Mouse (Mus musculus) adrenal gland, adult 2 months (tissue): ENCODE measurements around the gene Crtac1. TPM values are rescaled to one million over a fixed set of nuclear protein-coding genes. Genes with fewer than 3 reads are reported as not detected.

Source experiments
- DNase-seq: peaks from one replicate; pipeline ENCODE4 v3.0.0; 2021
- microRNA-seq, 2 experiments: library from miRNA; unstranded; fragments of <30 nt; microRNA quantifications; one replicate each; pipeline ENCODE4 v1.2.0; 2021
- polyA plus RNA-seq: library from polyadenylated mRNA; depleted of rRNA; stranded (reverse); fragments of >200 nt; gene quantifications from 2 replicates; pipeline ENCODE4 v1.2.3, GENCODE M21; 2012; rRNA removed
- total RNA-seq, 2 experiments: library from RNA; stranded (reverse); gene quantifications; 2 replicates each; pipeline ENCODE4 v1.2.3; 2021

Crtac1 gene
- total and polyA plus RNA-seq, 3 experiments, result 0.23 to 0.73 (median 0.43) TPM

DNA sequence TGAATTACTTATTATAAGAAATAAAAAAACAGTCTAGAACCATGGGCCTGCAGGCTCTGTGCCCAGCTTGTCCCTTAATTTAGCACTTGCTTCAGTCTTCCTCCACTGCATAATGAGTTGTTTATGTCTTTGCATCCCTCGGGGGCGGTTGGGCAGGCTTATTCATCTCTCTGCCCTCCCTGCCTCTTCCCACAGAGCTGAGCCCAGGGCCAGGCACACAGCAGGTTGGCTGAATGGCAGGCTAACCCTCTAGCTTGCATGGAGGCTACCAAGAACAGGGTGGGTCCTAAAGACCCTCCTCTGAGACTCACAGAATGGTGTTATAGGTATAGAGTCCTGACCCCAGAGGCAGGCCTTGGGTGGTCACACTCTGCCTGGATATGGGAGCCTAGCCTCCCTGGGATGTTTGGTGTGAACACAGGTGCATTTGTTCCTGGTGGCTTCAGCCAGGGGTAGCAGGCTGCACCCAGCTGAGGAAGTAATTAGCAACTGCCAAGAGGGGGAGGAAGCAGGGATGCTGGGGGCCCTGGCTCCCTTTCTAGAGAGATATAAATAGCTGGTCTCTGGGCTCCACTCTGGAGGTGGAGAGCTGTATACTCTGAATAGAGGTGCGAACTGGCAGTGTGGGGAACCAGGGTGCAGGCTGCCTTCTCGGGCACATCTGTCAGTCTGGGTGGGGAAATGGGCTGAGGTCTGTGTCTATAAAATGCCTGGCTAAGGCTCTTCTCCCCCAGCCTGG lies 193.8 kb downstream of the Crtac1 start:
- no peak for DNase-seq

Small RNA genes within 50 kb of the gene (microRNA-seq; reads per million reads assigned to microRNA genes)
- 0 reads per million in 2 experiments for gene Gm26339
- 0 reads per million in 2 experiments for gene Mir3085

Other genes with a start within 250 kb of the Crtac1 start
- gene Sfrp5, start 229.5 kb downstream of the Crtac1 start, total RNA-seq, result 1 to 10 TPM; 2.7 to 3.9 TPM
- gene Sfrp5, start 229.5 kb downstream of the Crtac1 start, polyA plus RNA-seq, result 11.5 and 22.6 TPM in 2 replicates
- gene Golga7b, start 184.2 kb downstream of the Crtac1 start, total RNA-seq, result 1 to 10 TPM in 1 of 2 experiments, under 1 TPM in 1; 0.69 to 1.3 TPM
- gene Golga7b, start 184.2 kb downstream of the Crtac1 start, polyA plus RNA-seq, result 1.1 and 2.8 TPM in 2 replicates
- gene R3hcc1l, start 87.0 kb upstream of the Crtac1 start, total RNA-seq, result 10 to 100 TPM; 22.9 to 29.2 TPM
- gene R3hcc1l, start 87.0 kb upstream of the Crtac1 start, polyA plus RNA-seq, result 1.7 and 2.0 TPM in 2 replicates
- 1 to 10 TPM; 2.2 to 8.6 TPM for gene Loxl4, start 181.0 kb upstream of the Crtac1 start, total RNA-seq
- 0.90 and 0.95 TPM in 2 replicates for gene Loxl4, start 181.0 kb upstream of the Crtac1 start, polyA plus RNA-seq